Mouse (Mus musculus) spleen, postnatal 4 days (tissue): ENCODE measurements at regions not wholly inside any gene's neighbourhood (a gene's known extent, or its start where the extent isn't known, plus 50 kb on each side); places are given as distances from the start of the nearest gene placed in this dataset.

Experiments
- DNase-seq, 2 experiments: peaks; one replicate each; pipeline ENCODE4 v3.0.0; 2022; ENCODE audit warnings: low spot score in 2 of 2

- DNase-seq: no peak
These were observed 89.9 kb upstream of the Mef2a start for GRCm38 (mm10) chr7:67462591-67462990.

- peak; percentile 55 to 79 for DNase-seq
These were observed 88.9 kb upstream of the Mef2a start for GRCm38 (mm10) chr7:67461333-67462255.

GRCm38 (mm10) chr7:67459810-67460209 is 87.2 kb upstream of the Mef2a start:
- no peak for DNase-seq

GRCm38 (mm10) chr7:67459209-67459608 is 86.6 kb upstream of the Mef2a start:
- DNase-seq: no peak

- DNase-seq: no peak
These were observed 86.0 kb upstream of the Mef2a start for GRCm38 (mm10) chr7:67458640-67459039.

GRCm38 (mm10) chr7:67457898-67458297 is 85.2 kb upstream of the Mef2a start:
- DNase-seq: no peak

- no peak for DNase-seq
These were observed 83.4 kb upstream of the Mef2a start for GRCm38 (mm10) chr7:67456015-67456414.

- DNase-seq: no peak
These were observed 81.8 kb upstream of the Mef2a start for GRCm38 (mm10) chr7:67454458-67454857.

- DNase-seq: no peak
These were observed 78.6 kb upstream of the Mef2a start for GRCm38 (mm10) chr7:67451157-67451793.

GRCm38 (mm10) chr7:67446606-67447005 is 73.9 kb upstream of the Mef2a start:
- no peak for DNase-seq

GRCm38 (mm10) chr7:67445203-67446041 is 72.8 kb upstream of the Mef2a start:
- DNase-seq: no peak

GRCm38 (mm10) chr7:67444523-67444942 is 71.9 kb upstream of the Mef2a start:
- no peak for DNase-seq

- DNase-seq: no peak
These were observed 71.0 kb upstream of the Mef2a start for GRCm38 (mm10) chr7:67443666-67444065.

GRCm38 (mm10) chr7:67443001-67443555 is 70.4 kb upstream of the Mef2a start:
- DNase-seq: no peak

- no peak for DNase-seq
These were observed 69.6 kb upstream of the Mef2a start for GRCm38 (mm10) chr7:67442284-67442683.

GRCm38 (mm10) chr7:67440806-67441205 is 68.1 kb upstream of the Mef2a start:
- no peak for DNase-seq

GRCm38 (mm10) chr7:67437216-67438006 is 64.8 kb upstream of the Mef2a start:
- no peak for DNase-seq

- no peak for DNase-seq
These were observed 63.1 kb upstream of the Mef2a start for GRCm38 (mm10) chr7:67435643-67436339.

- no peak for DNase-seq
These were observed 58.3 kb upstream of the Mef2a start for GRCm38 (mm10) chr7:67430987-67431386.

GRCm38 (mm10) chr7:67430041-67430440 is 57.4 kb upstream of the Mef2a start:
- DNase-seq: no peak
